Mouse (Mus musculus) CH12.LX (cell line): Measurements from ENCODE around the gene Ppl. TPM values are rescaled to one million over a fixed set of nuclear protein-coding genes. Genes with fewer than 3 reads are reported as not detected.

Source experiments
- DNase-seq: peaks from one replicate; pipeline ENCODE4 v3.0.0-alpha.2; 2013; ENCODE audit errors: extremely low read depth
- H3K27ac ChIP-seq: 2 replicates; pipeline ENCODE4 v1.5.1; 2012; ENCODE audit warnings: low read depth, mild to moderate bottlenecking, control low read depth, moderate library complexity; ENCODE audit not compliant: insufficient read depth
- H3K27me3 ChIP-seq: replicated peaks from 2 replicates; pipeline ENCODE3; 2012; ENCODE audit warnings: inconsistent platforms
- H3K36me3 ChIP-seq, 2 experiments: replicated peaks in 1 of 2; 2 replicates each; pipeline versions ENCODE3 to v1.6.1; 2012; ENCODE audit warnings: inconsistent platforms in 1 of 2, low read length in 1 of 2, mild to moderate bottlenecking in 1 of 2, mixed read lengths in 1 of 2, moderate library complexity in 1 of 2; ENCODE audit not compliant: control insufficient read depth in 1 of 2, insufficient read depth in 1 of 2
- H3K4me1 ChIP-seq, 2 experiments: 2 replicates each; pipeline ENCODE4 v1.6.1; 2012; ENCODE audit warnings: inconsistent platforms in 1 of 2, moderate library complexity in 1 of 2; ENCODE audit not compliant: insufficient read depth in 2 of 2, control insufficient read depth in 1 of 2
- H3K4me2 ChIP-seq: 2 replicates; pipeline ENCODE4 v1.6.1; 2012; ENCODE audit warnings: low read depth, mild to moderate bottlenecking, control low read depth; ENCODE audit not compliant: poor library complexity, insufficient read depth, severe bottlenecking
- H3K4me3 ChIP-seq, 3 experiments: fragments of 150-350 bp in 1 of 3; sonication (generic) in 1 of 3; replicated peaks in 1 of 3; 2 replicates each; pipeline versions ENCODE3 to v1.5.1; 2011 to 2012; ENCODE audit warnings: low read depth in 2 of 3, low read length in 2 of 3, mild to moderate bottlenecking in 2 of 3, moderate library complexity in 2 of 3, control low read depth in 1 of 3, improper control_type of control experiment in 1 of 3, inconsistent platforms in 1 of 3, mixed read lengths in 1 of 3; ENCODE audit not compliant: poor library complexity in 1 of 3
- H3K79me2 ChIP-seq: replicated peaks from 2 replicates; pipeline ENCODE4 v1.6.1; 2012; ENCODE audit warnings: mild to moderate bottlenecking, moderate library complexity; ENCODE audit not compliant: control insufficient read depth, poor library complexity, insufficient read depth, severe bottlenecking; ENCODE audit errors: extremely low read depth
- H3K9ac ChIP-seq: 2 replicates; pipeline ENCODE4 v1.6.1; 2012; ENCODE audit warnings: low read depth, mild to moderate bottlenecking, control low read depth, moderate library complexity; ENCODE audit not compliant: insufficient read depth
- H3K9me3 ChIP-seq: replicated peaks from 2 replicates; pipeline ENCODE3; 2012; ENCODE audit warnings: low read length, inconsistent platforms, mixed read lengths
- BHLHE40 ChIP-seq: IDR thresholded peaks from 2 replicates; pipeline ENCODE4 v1.6.1; 2011; ENCODE audit warnings: mild to moderate bottlenecking, low read depth, low read length, improper control_type of control experiment
- CHD2 ChIP-seq: IDR thresholded peaks from 2 replicates; pipeline ENCODE4 v1.6.1; 2011; ENCODE audit warnings: low read length, improper control_type of control experiment
- ETS1 ChIP-seq: conservative IDR thresholded peaks from 2 replicates; pipeline ENCODE4 v1.6.1; 2012; ENCODE audit warnings: low read depth, mild to moderate bottlenecking, inconsistent platforms, low read length, improper control_type of control experiment, moderate library complexity
- JUN ChIP-seq: IDR thresholded peaks from 2 replicates; pipeline ENCODE4 v1.6.1; 2011; ENCODE audit warnings: low read depth, mild to moderate bottlenecking, low read length, improper control_type of control experiment, moderate library complexity; ENCODE audit not compliant: insufficient read depth
- KAT2A ChIP-seq: IDR thresholded peaks from 2 replicates; pipeline ENCODE4 v1.6.1; 2012; ENCODE audit warnings: low read length, improper control_type of control experiment, inconsistent platforms; ENCODE audit not compliant: insufficient replicate concordance
- MAX ChIP-seq: IDR thresholded peaks from 2 replicates; pipeline ENCODE4 v1.6.1; 2011; ENCODE audit warnings: low read length, improper control_type of control experiment
- MEF2A ChIP-seq: IDR thresholded peaks from 2 replicates; pipeline ENCODE4 v1.6.1; 2014; ENCODE audit warnings: low read depth, mild to moderate bottlenecking, inconsistent platforms, low read length, improper control_type of control experiment, borderline replicate concordance
- MYC ChIP-seq: IDR thresholded peaks from 2 replicates; pipeline ENCODE4 v1.6.1; 2011; ENCODE audit warnings: low read depth, mild to moderate bottlenecking, improper control_type of control experiment, low read length
- NRF1 ChIP-seq: IDR thresholded peaks from 2 replicates; pipeline ENCODE4 v1.6.1; 2014; ENCODE audit warnings: low read depth, mild to moderate bottlenecking, inconsistent platforms, low read length, improper control_type of control experiment, moderate library complexity
- PAX5 ChIP-seq: IDR thresholded peaks from 2 replicates; pipeline ENCODE4 v1.6.1; 2012; ENCODE audit warnings: low read length, inconsistent platforms, mixed read lengths
- RAD21 ChIP-seq: IDR thresholded peaks from 2 replicates; pipeline ENCODE4 v1.6.1; 2011; ENCODE audit warnings: low read depth, mild to moderate bottlenecking, low read length, improper control_type of control experiment, moderate library complexity
- RCOR1 ChIP-seq: conservative IDR thresholded peaks from 2 replicates; pipeline ENCODE4 v1.6.1; 2012; ENCODE audit warnings: low read depth, mild to moderate bottlenecking, inconsistent platforms, low read length, improper control_type of control experiment
- SMC3 ChIP-seq: IDR thresholded peaks from 2 replicates; pipeline ENCODE4 v1.6.1; 2011; ENCODE audit warnings: low read depth, low read length, improper control_type of control experiment
- ZC3H11A ChIP-seq: IDR thresholded peaks from 2 replicates; pipeline ENCODE4 v1.6.1; 2012; ENCODE audit warnings: low read depth, mild to moderate bottlenecking, inconsistent platforms, low read length, improper control_type of control experiment
- ZMIZ1 ChIP-seq: IDR thresholded peaks from 2 replicates; pipeline ENCODE4 v1.6.1; 2012; ENCODE audit warnings: low read depth, mild to moderate bottlenecking, inconsistent platforms, low read length, improper control_type of control experiment
- dilution Hi-C: fragments of 300-500 bp; cut with MboI; formaldehyde crosslinking; loops from 2 replicates; pipeline ENCODE4 v1.14.3; 2020; ENCODE audit warnings: low sequenced_read_pairs; ENCODE audit not compliant: extremely low pct_unique_long_range_greater_than_20kb, extremely low pct_ligation_motif_present
- in situ Hi-C: fragments of 300-500 bp; cut with MboI; formaldehyde crosslinking; loops from 3 replicates; pipeline ENCODE4 v1.14.3; 2019; ENCODE audit warnings: low sequenced_read_pairs, low pct_ligation_motif_present, low pct_unique_long_range_greater_than_20kb, mixed read lengths
- polyA plus RNA-seq: library from polyadenylated mRNA; unstranded; fragments of >175 nt; gene quantifications from 2 replicates; pipeline ENCODE4 v1.2.1, GENCODE M21; 2012; ENCODE audit warnings: low read depth; ENCODE audit not compliant: insufficient read length
- total RNA-seq, 2 experiments: library from RNA; depleted of rRNA; stranded (reverse); fragments of 300-350 nt in 1 of 2; fragments of >200 nt in 1 of 2; gene quantifications; 2 replicates each; pipeline ENCODE4 v1.2.3; 2012 to 2014

Ppl gene
- total and polyA plus RNA-seq, 3 experiments: 0.04 to 0.25 TPM; not detected in 1

- Histone ChIP-seq H3K27ac (no peak overlapping the region), H3K27me3 (peaks cover 86% of the 10 kb centered on the region), H3K9me3 (no peaks in the 10 kb centered on the region), H3K79me2 (no peaks in the 10 kb centered on the region), H3K4me3 (no peak overlapping the region), H3K4me2 (no peak overlapping the region), H3K36me3 (no peaks in the 10 kb centered on the region), H3K9ac (no peak overlapping the region), H3K4me1 (no peaks in the 10 kb centered on the region)
- dilution Hi-C loops (no loop called here), in situ Hi-C loops (no loop called here)
- no peak for DNase-seq
- TF ChIP-seq MEF2A (no peak), ZC3H11A (no peak), KAT2A (no peak)
These were observed 24.9 kb upstream of the Ppl start for GRCm38 (mm10) chr16:5157113-5157512.

GRCm38 (mm10) chr16:5156495-5156894 is 24.3 kb upstream of the Ppl start:
- no peak overlapping the region for H3K4me2 ChIP-seq
- no peak for DNase-seq
- dilution Hi-C loops: no loop called here
- no peaks in the 10 kb centered on the region for H3K9me3 ChIP-seq
- H3K4me1 ChIP-seq: no peaks in the 10 kb centered on the region
- peaks cover 85% of the 10 kb centered on the region for H3K27me3 ChIP-seq
- TF ChIP-seq CHD2 (no peak), BHLHE40 (no peak), RCOR1 (no peak), JUN (no peak), ETS1 (no peak), PAX5 (no peak)
- no peak overlapping the region for H3K27ac ChIP-seq
- no peaks in the 10 kb centered on the region for H3K79me2 ChIP-seq
- no peaks in the 10 kb centered on the region for H3K36me3 ChIP-seq
- no peak overlapping the region for H3K4me3 ChIP-seq
- in situ Hi-C loops: no loop called here
- no peak overlapping the region for H3K9ac ChIP-seq

GRCm38 (mm10) chr16:5155014-5155413 is 22.8 kb upstream of the Ppl start:
- Histone ChIP-seq H3K9me3 (no peaks in the 10 kb centered on the region), H3K36me3 (no peaks in the 10 kb centered on the region), H3K4me3 (no peak overlapping the region), H3K27ac (no peak overlapping the region), H3K27me3 (peaks cover 88% of the 10 kb centered on the region), H3K4me1 (no peaks in the 10 kb centered on the region), H3K9ac (no peak overlapping the region), H3K79me2 (no peaks in the 10 kb centered on the region), H3K4me2 (no peak overlapping the region)
- in situ Hi-C loops: no loop called here
- dilution Hi-C loops: no loop called here
- no peak for TF ChIP-seq RCOR1
- no peak for TF ChIP-seq NRF1
- TF ChIP-seq SMC3: no peak
- TF ChIP-seq MEF2A: no peak
- no peak for TF ChIP-seq MAX
- TF ChIP-seq ZMIZ1: no peak
- TF ChIP-seq MYC: no peak
- TF ChIP-seq RAD21: no peak
- DNase-seq: no peak
